23 mouse cellular contexts compared by ENCODE assay signal in the genomic region with DNA sequence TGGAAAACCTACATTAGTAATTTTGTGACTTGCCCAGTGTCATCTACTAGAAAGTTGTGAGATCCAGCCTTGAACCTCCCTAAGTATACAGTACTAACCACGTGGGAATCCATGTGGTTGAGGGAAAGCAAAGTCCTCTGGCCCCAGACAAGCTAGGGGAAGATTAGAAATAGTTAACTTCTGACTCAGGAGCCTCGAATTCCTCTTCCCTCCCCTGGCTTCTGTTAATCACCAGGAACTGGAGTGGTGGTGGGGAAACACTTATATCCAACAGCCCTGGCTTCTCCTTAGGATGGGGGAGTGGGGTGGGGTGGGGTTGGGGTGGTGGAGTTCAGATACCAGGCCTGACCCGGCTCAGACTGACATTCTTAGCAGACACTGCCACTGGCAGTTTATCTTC. TPM values are rescaled to one million over a fixed set of nuclear protein-coding genes. Genes with fewer than 3 reads are reported as not detected.
DNase-seq lines count a peak whose midpoint lies in the region; ATAC-seq and TF ChIP-seq lines count a peak whose summit lies in the region.
"Had no signal": no experiment of that assay in that cellular context is flagged by ENCODE, and none has a peak within 500 bp of the region (broad histone marks: within the 10 kb centered on the region; RNA-seq: fewer than 3 reads in every experiment).

No protein-coding gene starts in this region.

- H3K27me3 ChIP-seq in heart, embryonic 12.5 days (replicated peaks), result no peaks in the 10 kb centered on the region
- H3K27me3 ChIP-seq in lung, embryonic 16.5 days (ENCODE audit: control insufficient read depth, insufficient read depth, low read depth, low read length), result no peaks in the 10 kb centered on the region
- no peaks in the 10 kb centered on the region for H3K27me3 ChIP-seq in intestine, embryonic 16.5 days (replicated peaks; ENCODE audit: control insufficient read depth, insufficient read depth, low read length)
- H3K27me3 ChIP-seq: hindbrain, embryonic 12.5 days had no signal

- no peak overlapping the region for H3K9ac ChIP-seq in heart, embryonic 12.5 days
- H3K9ac ChIP-seq in lung, embryonic 16.5 days (ENCODE audit: low read length), result no peak overlapping the region
- no peak overlapping the region for H3K9ac ChIP-seq in intestine, embryonic 16.5 days (ENCODE audit: low read depth, low read length)
- H3K9ac ChIP-seq: forebrain, embryonic 12.5 days; hindbrain, embryonic 12.5 days; liver, embryonic 13.5 days; neural tube, embryonic 13.5 days had no signal

- peaks cover 71% of the 10 kb centered on the region for H3K4me1 ChIP-seq in heart, embryonic 12.5 days (replicated peaks)
- H3K4me1 ChIP-seq in lung, embryonic 16.5 days (replicated peaks; ENCODE audit: control insufficient read depth, insufficient read depth, low read length), result peaks cover 8% of the 10 kb centered on the region
- H3K4me1 ChIP-seq in lung, adult 2 months (ENCODE audit: control insufficient read depth, insufficient read depth, low read length), result no peaks in the 10 kb centered on the region
- H3K4me1 ChIP-seq in intestine, embryonic 16.5 days (ENCODE audit: control insufficient read depth, insufficient read depth, low read length), result peaks cover 6% of the 10 kb centered on the region
- H3K4me1 ChIP-seq: forebrain, embryonic 12.5 days; hindbrain, embryonic 12.5 days; liver, embryonic 13.5 days had no signal

- H3K27ac ChIP-seq in heart, embryonic 12.5 days (ENCODE audit: poor library complexity, severe bottlenecking), result peak overlapping the region; percentile 90
- peak overlapping the region; percentile 61 for H3K27ac ChIP-seq in lung, embryonic 16.5 days (ENCODE audit: low read length)
- H3K27ac ChIP-seq in intestine, embryonic 16.5 days (ENCODE audit: low read length), result no peak overlapping the region
- H3K27ac ChIP-seq: forebrain, embryonic 12.5 days; hindbrain, embryonic 12.5 days; liver, embryonic 13.5 days; neural tube, embryonic 13.5 days had no signal

- TF ChIP-seq CTCF in lung, adult 2 months (IDR thresholded peaks at IDR 0.05; ENCODE audit: insufficient read depth, low read length), result no peak

- H3K4me2 ChIP-seq in heart, embryonic 12.5 days, result peak overlapping the region; percentile 19
- H3K4me2 ChIP-seq in lung, embryonic 16.5 days (ENCODE audit: low read depth, low read length), result no peak overlapping the region
- no peak overlapping the region for H3K4me2 ChIP-seq in intestine, embryonic 16.5 days (ENCODE audit: low read depth, low read length)
- H3K4me2 ChIP-seq: forebrain, embryonic 12.5 days; hindbrain, embryonic 12.5 days; liver, embryonic 13.5 days; neural tube, embryonic 13.5 days had no signal

- whole genome bisulfite sequencing in heart, embryonic 12.5 days, result 2% methylated on average over 3 of the region's 3 CpGs
- WGBS in lung, embryonic 16.5 days, result 3% methylated on average over 3 of the region's 3 CpGs
- WGBS in lung, adult 2 months, result 27% methylated on average over 3 of the region's 3 CpGs
- WGBS in intestine, embryonic 16.5 days, result 12% methylated on average over 3 of the region's 3 CpGs

- no peak overlapping the region for H3K4me3 ChIP-seq in heart, embryonic 12.5 days
- no peak overlapping the region for H3K4me3 ChIP-seq in lung, embryonic 16.5 days (ENCODE audit: low read length)
- no peak overlapping the region for H3K4me3 ChIP-seq in lung, adult 2 months (replicated peaks; ENCODE audit: extremely low read depth, low read depth, low read length)
- H3K4me3 ChIP-seq in intestine, embryonic 16.5 days (ENCODE audit: low read length), result no peak overlapping the region
- H3K4me3 ChIP-seq: forebrain, embryonic 12.5 days; hindbrain, embryonic 12.5 days; liver, embryonic 13.5 days; neural tube, embryonic 13.5 days had no signal

- no peaks in the 10 kb centered on the region for H3K9me3 ChIP-seq in heart, embryonic 12.5 days (replicated peaks)
- H3K9me3 ChIP-seq in lung, embryonic 16.5 days (ENCODE audit: control insufficient read depth, low read length), result no peaks in the 10 kb centered on the region
- no peaks in the 10 kb centered on the region for H3K9me3 ChIP-seq in intestine, embryonic 16.5 days (ENCODE audit: control insufficient read depth, low read length)
- H3K9me3 ChIP-seq: forebrain, embryonic 12.5 days; hindbrain, embryonic 12.5 days; liver, embryonic 13.5 days; neural tube, embryonic 13.5 days had no signal

- no peak for DNase-seq in heart, postnatal 10 days
- no peak for DNase-seq in lung, adult 2 months
- peak; percentile 80 for DNase-seq in yolk sac, embryonic 10.5 days (ENCODE audit: low spot score)
- DNase-seq in kidney, adult 18-20 months, result no peak
- DNase-seq in cerebellum, postnatal 10 days, result no peak
- DNase-seq: adrenal gland, postnatal 25 days; cerebellum, adult 9-11 months; gastrocnemius, postnatal 36 days; kidney, adult 8-10 months; layer of hippocampus, postnatal 36 days; left cerebral cortex, postnatal 4 days; liver, embryonic 13.5 days; thymus, adult 2 months had no signal

- peaks cover 23% of the 10 kb centered on the region for H3K36me3 ChIP-seq in heart, embryonic 12.5 days
- H3K36me3 ChIP-seq in lung, embryonic 16.5 days (ENCODE audit: control insufficient read depth, insufficient read depth, low read length), result no peaks in the 10 kb centered on the region
- H3K36me3 ChIP-seq in intestine, embryonic 16.5 days (ENCODE audit: control insufficient read depth, insufficient read depth, low read length), result no peaks in the 10 kb centered on the region
- H3K36me3 ChIP-seq: forebrain, embryonic 12.5 days; hindbrain, embryonic 12.5 days; liver, embryonic 13.5 days; neural tube, embryonic 13.5 days had no signal

- peak; percentile 58 for ATAC-seq in heart, embryonic 12.5 days (ENCODE audit: insufficient number of reproducible peaks, low FRiP score)
- peak; percentile 62 for ATAC-seq in lung, embryonic 16.5 days (ENCODE audit: low read depth)
- peak; percentile 68 for ATAC-seq in intestine, embryonic 16.5 days
- ATAC-seq: CD4-positive, CD25-positive, alpha-beta regulatory T cell, adult 4 months; midbrain, embryonic 16.5 days had no signal

- intact Hi-C loops in heart, postnatal 10 days (cut with DNase I), result no loop called here

- TF ChIP-seq POLR2A in lung, adult 2 months (IDR thresholded peaks at IDR 0.05; ENCODE audit: borderline replicate concordance, extremely low read depth, low read depth, low read length), result no peak

RNA-seq across cellular contexts. Expression of a gene that starts 8.1 kb away (rescaled TPM):
- 39.9 and 41.0 TPM in 2 replicates for polyA plus RNA-seq in heart, embryonic 12.5 days (2016; fragmentation: Nextera tagmentation; extraction: Ambion mirVana)
- total RNA-seq in heart, postnatal 10 days (2021), result 1 to 10 TPM; 2.8 to 3.3 TPM
- 20.1 and 20.7 TPM in 2 replicates for polyA plus RNA-seq in lung, embryonic 16.5 days (2015; fragmentation: Nextera tagmentation; extraction: Ambion mirVana)
- polyA plus RNA-seq in lung, adult 2 months (2012; rRNA removed), result 1.3 and 2.0 TPM in 2 replicates
- 11.5 and 12.5 TPM in 2 replicates for polyA plus RNA-seq in intestine, embryonic 16.5 days (2015; fragmentation: Nextera tagmentation; extraction: Ambion mirVana)
- total RNA-seq: MEL had no signal
- polyA plus RNA-seq: CD4-positive, CD25-positive, alpha-beta regulatory T cell, adult 4 months had no signal

RNA-seq across cellular contexts. Expression of a gene that starts 18.4 kb away (rescaled TPM):
- polyA plus RNA-seq in heart, embryonic 12.5 days (2016; fragmentation: Nextera tagmentation; extraction: Ambion mirVana), result not detected in 2 replicates
- not detected for total RNA-seq in heart, postnatal 10 days (2021)
- polyA plus RNA-seq in lung, embryonic 16.5 days (2015; fragmentation: Nextera tagmentation; extraction: Ambion mirVana), result not detected in 2 replicates
- polyA plus RNA-seq in lung, adult 2 months (2012; rRNA removed), result not detected in 2 replicates
- not detected in 2 replicates for polyA plus RNA-seq in intestine, embryonic 16.5 days (2015; fragmentation: Nextera tagmentation; extraction: Ambion mirVana)
- total RNA-seq: adrenal gland, postnatal 25 days; gastrocnemius, postnatal 36 days; layer of hippocampus, postnatal 36 days; left cerebral cortex, postnatal 4 days; MEL had no signal
- polyA plus RNA-seq: CD4-positive, CD25-positive, alpha-beta regulatory T cell, adult 4 months; forebrain, embryonic 12.5 days; hindbrain, embryonic 12.5 days; large intestine, adult 2 months; liver, embryonic 13.5 days; midbrain, embryonic 16.5 days; neural tube, embryonic 13.5 days; thymus, adult 2 months had no signal

RNA-seq across cellular contexts. Expression of a gene that starts 54.5 kb away (rescaled TPM):
- 2.8 and 4.1 TPM in 2 replicates for polyA plus RNA-seq in heart, embryonic 12.5 days (2016; fragmentation: Nextera tagmentation; extraction: Ambion mirVana)
- 100 to 1,000 TPM; 112 to 113 TPM for total RNA-seq in heart, postnatal 10 days (2021)
- polyA plus RNA-seq in lung, embryonic 16.5 days (2015; fragmentation: Nextera tagmentation; extraction: Ambion mirVana), result 10.5 and 19.9 TPM in 2 replicates
- 21.8 and 38.0 TPM in 2 replicates for polyA plus RNA-seq in lung, adult 2 months (2012; rRNA removed)
- 8.4 and 10.6 TPM in 2 replicates for polyA plus RNA-seq in intestine, embryonic 16.5 days (2015; fragmentation: Nextera tagmentation; extraction: Ambion mirVana)
